Mouse (Mus musculus) forebrain, embryonic 10.5 days (tissue): ENCODE measurements around the gene Mark4. TPM values are rescaled to one million over a fixed set of nuclear protein-coding genes. Genes with fewer than 3 reads are reported as not detected.
A peak's percentile ranks its signal among the peaks of the same experiment; 100 is the strongest.

Experiments used
- DNase-seq: peaks from one replicate; pipeline ENCODE4 v3.0.0-alpha.2; 2017; ENCODE audit warnings: low spot score; ENCODE audit errors: extremely low spot score
- H3K27ac ChIP-seq: fragments of 300-500 bp; sonication (generic); 2 replicates; pipeline ENCODE4 v1.5.1; 2016; ENCODE audit warnings: mild to moderate bottlenecking
- H3K27me3 ChIP-seq: fragments of 300-500 bp; sonication (generic); 2 replicates; pipeline ENCODE4 v1.6.1; 2016; ENCODE audit warnings: mild to moderate bottlenecking; ENCODE audit not compliant: poor library complexity, severe bottlenecking
- H3K36me3 ChIP-seq: fragments of 300-500 bp; sonication (generic); replicated peaks from 2 replicates; pipeline ENCODE4 v1.6.1; 2016; ENCODE audit warnings: mild to moderate bottlenecking, moderate library complexity
- H3K4me1 ChIP-seq: fragments of 300-500 bp; sonication (generic); 2 replicates; pipeline ENCODE4 v1.6.1; 2016
- H3K4me3 ChIP-seq: fragments of 300-500 bp; sonication (generic); 2 replicates; pipeline ENCODE4 v1.5.1; 2016; ENCODE audit warnings: mild to moderate bottlenecking, moderate library complexity
- H3K9me3 ChIP-seq: fragments of 300-500 bp; sonication (generic); 2 replicates; pipeline ENCODE4 v1.6.1; 2016; ENCODE audit warnings: mild to moderate bottlenecking, moderate library complexity
- WGBS: fragments of 180-500 bp; shearing (Covaris S2); methylation state at CpG from one replicate; pipeline ENCODE4 v1.1.7; 2016; 5-methylcytosine and 5-hydroxymethylcytosine counted together
- polyA plus RNA-seq: library from polyadenylated mRNA; unstranded; fragments of >200 nt; fragmentation: Nextera tagmentation; extraction: Ambion mirVana; gene quantifications from 2 replicates; pipeline ENCODE4 v1.2.1, GENCODE M21; 2016

Mark4 gene
- polyA plus RNA-seq, 1 experiment from 2014 or later = 6.5 TPM

DNA sequence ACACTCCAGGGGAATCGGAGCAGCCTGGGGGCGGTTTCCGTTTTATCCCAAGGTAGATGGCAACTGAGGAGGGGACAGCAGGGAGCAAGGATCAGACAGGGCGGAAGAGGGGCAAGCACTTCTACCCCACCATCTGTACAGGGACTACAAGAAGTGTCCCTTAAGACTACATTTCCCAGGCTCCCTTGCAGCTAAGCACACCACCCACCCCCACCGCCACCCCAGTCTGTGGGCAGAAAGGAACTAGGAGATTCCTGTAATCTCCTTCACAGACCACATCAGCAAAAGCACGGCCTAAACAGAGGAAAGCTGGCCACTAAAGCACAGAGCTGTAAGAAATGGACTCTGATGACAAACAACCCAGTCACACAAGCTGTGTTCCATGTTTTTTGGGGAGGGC, 32.3 kb downstream of the Mark4 start:
- WGBS = 71% methylated on average over 6 of the region's 6 CpGs
- H3K36me3 ChIP-seq = peaks cover 67% of the 10 kb centered on the region

DNA sequence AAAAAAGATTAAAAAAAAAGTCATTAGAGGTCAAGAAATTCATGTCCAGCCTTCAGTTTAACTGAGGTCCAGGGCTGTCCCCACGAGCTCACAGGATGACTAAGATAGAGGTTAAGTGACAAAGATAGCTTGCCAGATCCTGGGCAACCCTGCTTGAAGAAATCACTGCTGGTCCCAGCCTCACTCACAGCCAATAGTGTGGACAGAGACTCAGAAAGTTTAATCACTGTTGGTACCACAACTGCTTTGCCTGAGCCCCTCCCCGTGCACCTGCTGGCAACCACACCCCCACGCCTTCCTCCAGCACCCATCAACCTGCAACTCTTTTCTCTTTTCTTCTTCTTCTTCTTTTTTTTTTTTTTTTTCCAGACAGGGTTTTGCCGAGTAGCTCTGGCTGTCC, 34.6 kb downstream of the Mark4 start:
- H3K27me3 ChIP-seq = peaks cover 45% of the 10 kb centered on the region
- H3K4me3 ChIP-seq = no peak overlapping the region
- no peak overlapping the region for H3K27ac ChIP-seq
- WGBS = 70% methylated on average over 4 of the region's 4 CpGs
- H3K9me3 ChIP-seq = no peaks in the 10 kb centered on the region
- peaks cover 12% of the 10 kb centered on the region for H3K4me1 ChIP-seq
- no peak for DNase-seq
- peaks cover 44% of the 10 kb centered on the region for H3K36me3 ChIP-seq

More for the DNA sequence above, 32.3 kb downstream of the Mark4 start:
- no peak overlapping the region for H3K4me3 ChIP-seq
- no peak overlapping the region for H3K27ac ChIP-seq
- H3K27me3 ChIP-seq = peaks cover 22% of the 10 kb centered on the region
- no peak for DNase-seq
- peaks cover 2% of the 10 kb centered on the region; the same call in 1 of the 2 replicates for H3K4me1 ChIP-seq
- H3K9me3 ChIP-seq = no peaks in the 10 kb centered on the region

DNA sequence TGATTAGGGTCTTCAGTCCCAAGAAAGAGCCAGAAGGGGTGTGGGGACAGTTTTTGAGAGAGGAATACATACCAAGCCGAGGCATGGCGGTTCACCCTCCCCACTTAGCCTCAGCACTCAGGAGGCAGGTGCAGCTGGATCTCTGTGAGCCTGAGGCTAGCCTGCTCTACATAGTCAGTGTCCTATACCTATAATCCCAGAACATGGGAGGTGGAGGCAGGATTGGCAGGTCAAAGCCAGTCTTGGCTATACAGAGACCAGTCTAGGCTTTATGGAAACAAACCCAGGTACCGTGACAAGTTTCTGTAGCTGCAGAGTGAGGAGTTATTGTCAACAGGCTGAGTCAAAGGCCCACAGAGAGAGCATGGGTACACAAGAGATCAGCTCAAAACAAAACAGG, 35.5 kb downstream of the Mark4 start:
- Histone ChIP-seq H3K4me1 (peaks cover 12% of the 10 kb centered on the region), H3K4me3 (no peak overlapping the region), H3K36me3 (peaks cover 34% of the 10 kb centered on the region), H3K27me3 (peaks cover 54% of the 10 kb centered on the region), H3K27ac (no peak overlapping the region), H3K9me3 (peaks cover 2% of the 10 kb centered on the region; the same call in 1 of the 2 replicates)
- DNase-seq = no peak
- 94% methylated on average over 3 of the region's 3 CpGs for WGBS

DNA sequence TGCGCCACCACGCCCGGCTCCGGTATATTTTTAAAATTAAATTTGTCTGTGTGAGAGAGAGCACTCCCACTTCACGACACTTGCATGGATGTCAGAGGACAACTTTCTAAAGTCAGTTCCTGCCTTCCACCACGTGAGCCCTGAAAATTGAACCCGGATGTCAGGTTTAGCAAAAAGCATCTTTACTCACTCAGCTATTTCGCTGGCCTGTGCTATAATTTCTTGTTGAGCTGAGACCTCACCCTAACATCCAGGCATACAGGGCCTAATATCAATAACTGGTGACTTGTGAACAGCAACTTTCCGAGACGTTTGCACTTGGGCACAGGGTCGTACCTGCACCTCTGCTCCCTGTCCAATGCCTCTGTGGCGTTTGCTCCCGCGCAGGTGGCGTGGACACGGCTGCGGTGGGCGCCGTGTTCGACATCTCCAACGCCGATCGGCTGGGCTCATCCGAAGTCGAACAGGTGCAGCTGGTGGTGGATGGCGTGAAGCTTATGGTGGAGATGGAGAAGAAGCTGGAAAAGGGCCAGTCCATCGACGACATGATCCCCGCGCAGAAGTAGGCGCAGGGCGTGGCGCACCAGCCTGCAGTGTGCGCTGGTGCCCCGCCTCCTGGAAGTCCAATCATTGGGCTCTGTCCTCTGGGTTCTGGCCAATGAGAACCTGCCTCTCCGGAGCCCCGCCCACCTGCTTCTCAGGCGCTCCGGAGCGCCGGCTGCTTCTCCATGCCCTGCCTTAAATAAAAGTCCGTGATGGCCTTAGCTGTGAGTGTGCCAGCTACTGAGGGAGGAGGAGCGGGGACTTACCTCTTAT, 37.6 kb downstream of the Mark4 start:
- 14% methylated on average over 43 of the region's 43 CpGs for WGBS
- peaks cover 12% of the 10 kb centered on the region for H3K4me1 ChIP-seq
- peaks cover 72% of the 10 kb centered on the region for H3K27me3 ChIP-seq
- H3K9me3 ChIP-seq = peaks cover 3% of the 10 kb centered on the region; the same call in 1 of the 2 replicates
- H3K36me3 ChIP-seq = peaks cover 14% of the 10 kb centered on the region
- peak overlapping the region; percentile 50 for H3K4me3 ChIP-seq
- peak; percentile 89 for DNase-seq
- H3K27ac ChIP-seq = no peak overlapping the region

DNA sequence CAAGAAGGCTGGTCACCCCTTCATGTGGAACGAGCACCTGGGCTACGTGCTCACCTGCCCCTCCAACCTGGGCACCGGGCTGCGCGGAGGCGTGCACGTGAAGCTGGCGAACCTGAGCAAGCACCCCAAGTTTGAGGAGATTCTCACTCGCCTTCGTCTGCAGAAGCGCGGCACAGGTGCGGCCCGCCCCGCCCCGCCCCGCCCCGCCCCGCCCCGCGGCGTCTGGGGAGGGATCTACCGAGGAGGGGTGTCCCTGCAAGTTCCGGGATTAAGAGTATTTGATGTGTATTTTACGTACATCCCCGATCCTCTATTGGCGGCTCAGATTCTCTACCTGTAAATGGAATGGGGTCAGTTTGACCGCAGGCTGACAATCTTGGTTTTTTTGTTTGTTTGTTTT, 38.5 kb downstream of the Mark4 start:
- Histone ChIP-seq H3K36me3 (peaks cover 5% of the 10 kb centered on the region), H3K27ac (no peak overlapping the region), H3K4me3 (0 out of 2 replicates have a peak overlapping the region, but pooled peaks have one; percentile 16), H3K9me3 (peaks cover 3% of the 10 kb centered on the region; the same call in 1 of the 2 replicates), H3K27me3 (peaks cover 79% of the 10 kb centered on the region), H3K4me1 (peaks cover 12% of the 10 kb centered on the region)
- no peak for DNase-seq
- WGBS = 9% methylated on average over 28 of the region's 28 CpGs

DNA sequence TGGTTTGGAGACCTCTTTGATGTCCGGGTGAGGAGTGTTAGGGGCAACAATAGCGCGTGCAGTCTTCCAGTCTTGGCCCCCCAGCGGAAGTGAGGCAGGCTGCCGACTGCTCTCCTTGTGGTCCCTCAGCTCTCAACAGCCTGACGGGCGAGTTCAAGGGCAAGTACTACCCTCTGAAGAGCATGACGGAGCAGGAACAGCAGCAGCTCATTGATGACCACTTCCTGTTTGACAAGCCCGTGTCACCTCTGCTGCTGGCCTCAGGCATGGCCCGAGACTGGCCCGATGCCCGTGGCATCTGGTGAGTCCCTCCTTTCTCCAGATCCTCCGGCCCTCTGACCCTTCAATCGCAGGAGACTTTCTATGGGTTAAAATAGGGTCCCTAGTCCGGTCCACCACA, 42.0 kb downstream of the Mark4 start:
- Histone ChIP-seq H3K36me3 (no peaks in the 10 kb centered on the region), H3K27me3 (peaks cover 65% of the 10 kb centered on the region), H3K27ac (no peak overlapping the region), H3K9me3 (peaks cover 12% of the 10 kb centered on the region), H3K4me1 (peaks cover 12% of the 10 kb centered on the region), H3K4me3 (no peak overlapping the region)
- 81% methylated on average over 15 of the region's 15 CpGs for WGBS
- DNase-seq = no peak

DNA sequence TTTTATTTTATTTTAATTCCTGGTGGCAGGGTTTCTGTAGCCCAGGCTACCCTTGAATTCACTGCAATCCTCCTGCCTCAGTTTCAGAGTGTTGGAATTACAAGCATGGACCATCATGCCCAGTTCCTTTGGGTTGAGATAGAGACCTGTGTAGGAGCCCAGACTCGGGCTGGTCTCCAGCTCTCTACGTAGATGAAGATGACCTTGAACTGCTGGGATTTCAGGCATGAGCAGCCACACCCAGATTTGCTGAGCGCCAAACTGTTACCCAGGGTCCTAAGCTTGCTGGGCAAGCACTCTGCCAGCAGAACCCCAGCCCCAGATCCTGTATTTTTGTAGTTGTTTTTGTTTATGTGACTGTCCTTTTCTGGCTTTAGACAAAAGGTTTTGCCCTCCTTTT, 45.1 kb downstream of the Mark4 start:
- 85% methylated on average over 3 of the region's 3 CpGs for WGBS
- Histone ChIP-seq H3K27me3 (peaks cover 35% of the 10 kb centered on the region), H3K27ac (no peak overlapping the region), H3K36me3 (no peaks in the 10 kb centered on the region), H3K4me3 (no peak overlapping the region), H3K9me3 (peaks cover 12% of the 10 kb centered on the region), H3K4me1 (no peaks in the 10 kb centered on the region)
- no peak for DNase-seq

DNA sequence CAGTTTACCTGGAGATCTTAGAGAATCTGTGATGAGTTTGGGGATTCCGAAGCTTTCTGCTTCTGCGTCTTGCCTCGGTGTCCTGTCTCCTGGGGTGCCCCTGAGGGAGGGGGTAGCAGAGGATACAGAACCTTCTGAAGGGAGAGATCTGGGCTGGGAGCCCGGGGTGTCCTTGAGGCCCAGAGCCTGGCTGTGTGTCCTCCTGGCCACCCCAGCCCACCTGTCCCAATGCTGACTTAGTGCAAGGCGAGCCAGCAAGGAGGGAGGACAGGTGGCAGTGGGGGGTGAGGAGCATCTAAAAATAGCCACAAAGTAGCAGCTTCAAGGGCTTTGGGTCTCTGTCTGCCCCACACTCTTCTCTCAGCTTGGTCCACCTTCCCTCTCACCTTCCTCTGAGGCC, 46.8 kb downstream of the Mark4 start:
- Histone ChIP-seq H3K27ac (no peak overlapping the region), H3K4me1 (no peaks in the 10 kb centered on the region), H3K27me3 (peaks cover 20% of the 10 kb centered on the region), H3K9me3 (peaks cover 9% of the 10 kb centered on the region; the same call in 1 of the 2 replicates), H3K4me3 (no peak overlapping the region), H3K36me3 (no peaks in the 10 kb centered on the region)
- DNase-seq = no peak
- 83% methylated on average over 5 of the region's 5 CpGs for WGBS

DNA sequence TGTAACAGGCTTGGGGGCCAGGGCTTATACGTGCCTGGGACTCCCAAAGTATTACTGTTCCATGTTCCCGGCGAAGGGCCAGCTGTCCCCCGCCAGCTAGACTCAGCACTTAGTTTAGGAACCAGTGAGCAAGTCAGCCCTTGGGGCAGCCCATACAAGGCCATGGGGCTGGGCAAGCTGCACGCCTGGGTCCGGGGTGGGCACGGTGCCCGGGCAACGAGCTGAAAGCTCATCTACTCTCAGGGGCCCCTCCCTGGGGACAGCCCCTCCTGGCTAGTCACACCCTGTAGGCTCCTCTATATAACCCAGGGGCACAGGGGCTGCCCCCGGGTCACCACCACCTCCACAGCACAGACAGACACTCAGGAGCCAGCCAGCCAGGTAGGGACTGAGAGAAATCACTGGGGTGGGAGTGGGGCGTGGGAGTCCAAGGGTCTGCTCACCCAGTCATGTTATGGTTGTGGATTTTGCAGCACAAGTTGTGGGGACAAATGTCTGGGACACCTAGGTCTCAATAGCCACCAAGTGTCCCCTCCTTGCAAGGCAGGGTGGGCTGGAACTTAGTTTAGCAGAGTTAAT, 47.8 kb downstream of the Mark4 start:
- Histone ChIP-seq H3K4me1 (no peaks in the 10 kb centered on the region), H3K27ac (no peak overlapping the region), H3K27me3 (peaks cover 25% of the 10 kb centered on the region), H3K9me3 (peaks cover 9% of the 10 kb centered on the region; the same call in 1 of the 2 replicates), H3K36me3 (no peaks in the 10 kb centered on the region), H3K4me3 (no peak overlapping the region)
- WGBS = 87% methylated on average over 11 of the region's 11 CpGs
- DNase-seq = no peak

DNA sequence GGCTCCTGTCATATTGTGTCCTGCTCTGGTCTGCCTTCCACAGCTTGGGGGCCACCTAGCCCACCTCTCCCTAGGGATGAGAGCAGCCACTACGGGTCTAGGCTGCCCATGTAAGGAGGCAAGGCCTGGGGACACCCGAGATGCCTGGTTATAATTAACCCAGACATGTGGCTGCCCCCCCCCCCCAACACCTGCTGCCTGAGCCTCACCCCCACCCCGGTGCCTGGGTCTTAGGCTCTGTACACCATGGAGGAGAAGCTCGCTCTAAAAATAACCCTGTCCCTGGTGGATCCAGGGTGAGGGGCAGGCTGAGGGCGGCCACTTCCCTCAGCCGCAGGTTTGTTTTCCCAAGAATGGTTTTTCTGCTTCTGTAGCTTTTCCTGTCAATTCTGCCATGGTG, 48.9 kb downstream of the Mark4 start:
- Histone ChIP-seq H3K27me3 (peaks cover 25% of the 10 kb centered on the region), H3K9me3 (peaks cover 9% of the 10 kb centered on the region; the same call in 1 of the 2 replicates), H3K36me3 (no peaks in the 10 kb centered on the region), H3K27ac (no peak overlapping the region), H3K4me3 (no peak overlapping the region), H3K4me1 (peaks cover 4% of the 10 kb centered on the region)
- WGBS = 60% methylated on average over 6 of the region's 6 CpGs
- no peak for DNase-seq

DNA sequence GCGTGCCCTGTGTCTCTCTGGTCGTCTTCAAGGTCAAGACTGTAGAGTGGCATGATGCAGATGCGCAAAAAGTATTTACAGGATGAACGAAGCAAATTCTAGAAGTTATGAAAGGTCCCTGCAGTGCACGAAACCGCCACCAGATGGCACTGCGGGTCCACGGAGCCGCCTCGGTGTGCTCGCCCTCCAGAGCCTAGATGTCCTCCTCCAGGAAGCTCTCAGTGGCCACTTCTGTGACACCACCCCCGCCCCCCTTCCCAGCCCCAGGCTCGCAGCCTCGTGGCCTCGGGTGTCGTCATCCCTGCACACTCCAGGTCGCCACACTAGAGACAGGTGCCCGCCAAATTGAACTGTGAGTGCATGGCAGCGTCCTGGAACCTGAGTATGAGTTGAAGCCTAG, 53.2 kb downstream of the Mark4 start:
- H3K4me3 ChIP-seq = peak overlapping the region; percentile 31; the same call in 1 of the 2 replicates
- peaks cover 9% of the 10 kb centered on the region for H3K9me3 ChIP-seq
- H3K27me3 ChIP-seq = peaks cover 67% of the 10 kb centered on the region
- 2% methylated on average over 19 of the region's 19 CpGs for WGBS
- H3K36me3 ChIP-seq = no peaks in the 10 kb centered on the region
- DNase-seq = peak; percentile 84
- no peak overlapping the region for H3K27ac ChIP-seq
- peaks cover 15% of the 10 kb centered on the region for H3K4me1 ChIP-seq

DNA sequence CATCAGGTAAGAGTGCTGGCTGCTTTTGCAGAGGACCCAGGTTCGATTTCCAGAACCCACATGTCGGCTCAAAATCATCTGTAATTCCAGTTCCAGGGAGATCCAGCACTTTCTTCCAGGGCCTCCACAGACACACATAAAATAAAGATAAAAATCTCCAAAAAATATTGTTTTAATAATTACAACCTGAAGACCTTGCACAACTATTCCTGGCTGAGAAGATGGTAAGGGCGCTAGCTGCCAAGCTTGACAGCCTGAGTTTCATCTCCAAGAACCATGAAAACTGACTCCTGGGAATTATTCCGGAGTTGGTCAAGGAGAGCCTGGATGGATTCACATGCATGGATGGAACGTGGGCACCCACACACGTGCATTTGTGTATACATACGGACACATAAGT, 54.1 kb downstream of the Mark4 start, which contains the start of gene Ckm:
Gene Ckm (plus strand): TSS at position 301 of the 400 bp plus-strand sequence.
- no peak for DNase-seq
- H3K36me3 ChIP-seq = no peaks in the 10 kb centered on the region
- H3K27me3 ChIP-seq = peaks cover 76% of the 10 kb centered on the region
- H3K4me1 ChIP-seq = peaks cover 22% of the 10 kb centered on the region
- H3K4me3 ChIP-seq = peak within 1 kb of the TSS; percentile 75
- 51% methylated on average over 7 of the region's 7 CpGs for WGBS
- peaks cover 9% of the 10 kb centered on the region for H3K9me3 ChIP-seq
- peak within 1 kb of the TSS; percentile 62 for H3K27ac ChIP-seq

DNA sequence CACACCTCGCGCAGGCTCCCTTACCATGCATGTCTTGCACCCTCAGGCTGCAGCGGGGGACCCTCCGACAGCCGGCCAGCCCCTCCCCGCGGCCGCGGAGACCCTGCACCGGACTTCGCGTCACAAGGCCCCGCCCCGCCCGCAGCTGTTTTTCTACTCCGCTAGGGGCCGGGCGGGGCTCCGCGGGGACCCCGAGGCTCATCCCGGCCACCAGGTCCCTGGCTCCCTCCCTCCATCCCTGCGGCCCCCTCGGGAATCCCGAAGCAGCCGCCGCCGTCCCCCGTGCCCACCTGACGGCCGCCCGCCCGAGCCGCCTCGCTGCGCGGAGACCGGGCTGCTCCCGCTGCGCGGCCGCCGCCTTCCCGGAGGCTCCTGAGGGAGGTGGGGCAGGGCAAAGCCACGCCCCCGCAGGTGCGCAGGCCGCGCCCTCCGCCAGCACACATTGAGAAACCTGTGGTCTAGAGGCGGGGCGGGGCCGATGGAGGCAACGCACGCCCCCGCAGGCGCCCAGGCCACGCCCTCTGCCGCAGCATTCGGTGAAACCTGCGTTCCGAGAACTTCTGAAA, 54.8 kb downstream of the Mark4 start, which contains the start of gene Klc3:
Gene Klc3 (minus strand): TSS at position 374 of the 566 bp plus-strand sequence.
- H3K27ac ChIP-seq = peak within 1 kb of the TSS; percentile 62

More for the DNA sequence above, 54.8 kb downstream of the Mark4 start, which contains the start of gene Klc3:
- Histone ChIP-seq H3K36me3 (no peaks in the 10 kb centered on the region), H3K4me3 (peak within 1 kb of the TSS; percentile 75), H3K4me1 (peaks cover 28% of the 10 kb centered on the region), H3K27me3 (peaks cover 83% of the 10 kb centered on the region), H3K9me3 (peaks cover 9% of the 10 kb centered on the region)
- peak; percentile 41 for DNase-seq
- under 1% methylated on average over 62 of the region's 62 CpGs for WGBS
